Mouse (Mus musculus) ES-Bruce4 (cell line): Measurements from ENCODE around the gene Zscan20. TPM values are rescaled to one million over a fixed set of nuclear protein-coding genes. Genes with fewer than 3 reads are reported as not detected.

Source experiments
- H3K27ac ChIP-seq: 2 replicates; pipeline ENCODE4 v1.5.1; 2012; ENCODE audit warnings: low read length, inconsistent platforms; ENCODE audit not compliant: insufficient read depth
- H3K27me3 ChIP-seq: 2 replicates; pipeline ENCODE4 v1.6.1; 2012; ENCODE audit warnings: mild to moderate bottlenecking, low read length, inconsistent platforms; ENCODE audit not compliant: control insufficient read depth, poor library complexity, insufficient read depth, severe bottlenecking
- H3K36me3 ChIP-seq: 2 replicates; pipeline ENCODE4 v1.6.1; 2012; ENCODE audit warnings: inconsistent platforms, mild to moderate bottlenecking, low read length, moderate library complexity; ENCODE audit not compliant: control insufficient read depth, poor library complexity, insufficient read depth, severe bottlenecking
- H3K4me1 ChIP-seq: one replicate; pipeline ENCODE4 v1.8.1; 2011; ENCODE audit warnings: low read length; ENCODE audit not compliant: control insufficient read depth, insufficient read depth
- H3K4me3 ChIP-seq: 2 replicates; pipeline ENCODE4 v1.5.1; 2011; ENCODE audit warnings: low read depth, mild to moderate bottlenecking, low read length
- H3K9ac ChIP-seq: 2 replicates; pipeline ENCODE4 v1.6.1; 2012; ENCODE audit warnings: low read depth, mild to moderate bottlenecking, inconsistent platforms; ENCODE audit not compliant: poor library complexity, severe bottlenecking
- H3K9me3 ChIP-seq: replicated peaks from 2 replicates; pipeline ENCODE4 v1.6.1; 2012; ENCODE audit warnings: mild to moderate bottlenecking, low read length, inconsistent platforms; ENCODE audit not compliant: control insufficient read depth, poor library complexity, insufficient read depth, severe bottlenecking
- CTCF ChIP-seq: IDR thresholded peaks from one replicate; pipeline ENCODE4 v1.8.1; 2011; ENCODE audit warnings: low read depth, low read length
- EP300 ChIP-seq: IDR thresholded peaks from 2 replicates; pipeline ENCODE4 v1.6.1; 2011; ENCODE audit warnings: low read depth, low read length; ENCODE audit not compliant: insufficient read depth
- POLR2A ChIP-seq: IDR thresholded peaks from one replicate; pipeline ENCODE4 v1.8.1; 2011; ENCODE audit warnings: low read length; ENCODE audit not compliant: insufficient read depth
- polyA plus RNA-seq: library from polyadenylated mRNA; stranded (reverse); fragments of >200 nt; gene quantifications from 2 replicates; pipeline ENCODE4 v1.2.4, GENCODE M21; 2011; ENCODE audit warnings: low read depth; ENCODE audit not compliant: missing spikeins, insufficient read depth, insufficient read length

Gene Zscan20
- polyA plus RNA-seq, 1 experiment, result 6.1 TPM

- TF ChIP-seq EP300, result no peak
- no peak for TF ChIP-seq POLR2A
- no peak for TF ChIP-seq CTCF
- no peaks in the 10 kb centered on the region for H3K9me3 ChIP-seq
- no peaks in the 10 kb centered on the region for H3K36me3 ChIP-seq
- no peaks in the 10 kb centered on the region for H3K27me3 ChIP-seq
- no peak overlapping the region for H3K27ac ChIP-seq
- H3K9ac ChIP-seq, result no peak overlapping the region
- no peaks in the 10 kb centered on the region for H3K4me1 ChIP-seq
- H3K4me3 ChIP-seq, result no peak overlapping the region
Observed at GRCm38 (mm10) chr4:128648567-128649255, 38.8 kb upstream of the Zscan20 start.

- H3K9me3 ChIP-seq, result no peaks in the 10 kb centered on the region
- no peaks in the 10 kb centered on the region for H3K27me3 ChIP-seq
- no peak overlapping the region for H3K9ac ChIP-seq
- H3K36me3 ChIP-seq, result no peaks in the 10 kb centered on the region
- no peak overlapping the region for H3K4me3 ChIP-seq
- H3K4me1 ChIP-seq, result no peaks in the 10 kb centered on the region
- TF ChIP-seq EP300 (no peak), CTCF (no peak)
- no peak overlapping the region for H3K27ac ChIP-seq
Observed at GRCm38 (mm10) chr4:128646762-128647161, 36.9 kb upstream of the Zscan20 start.

- no peak overlapping the region for H3K9ac ChIP-seq
- H3K36me3 ChIP-seq, result no peaks in the 10 kb centered on the region
- H3K9me3 ChIP-seq, result no peaks in the 10 kb centered on the region
- H3K27me3 ChIP-seq, result no peaks in the 10 kb centered on the region
- H3K4me3 ChIP-seq, result no peak overlapping the region
- no peak overlapping the region for H3K27ac ChIP-seq
- H3K4me1 ChIP-seq, result no peaks in the 10 kb centered on the region
- no peak for TF ChIP-seq POLR2A
- TF ChIP-seq CTCF, result no peak
- TF ChIP-seq EP300, result no peak
Observed at GRCm38 (mm10) chr4:128645896-128646295, 36.0 kb upstream of the Zscan20 start.

GRCm38 (mm10) chr4:128641766-128642717 is 32.1 kb upstream of the Zscan20 start:
- H3K4me1 ChIP-seq, result peaks cover 2% of the 10 kb centered on the region
- no peak overlapping the region for H3K4me3 ChIP-seq
- H3K36me3 ChIP-seq, result no peaks in the 10 kb centered on the region
- no peaks in the 10 kb centered on the region for H3K9me3 ChIP-seq
- H3K27ac ChIP-seq, result no peak overlapping the region
- TF ChIP-seq POLR2A, result no peak
- no peak for TF ChIP-seq CTCF
- TF ChIP-seq EP300, result no peak
- no peaks in the 10 kb centered on the region for H3K27me3 ChIP-seq
- no peak overlapping the region for H3K9ac ChIP-seq

- no peak for TF ChIP-seq EP300
- TF ChIP-seq POLR2A, result no peak
- TF ChIP-seq CTCF, result no peak
- no peak overlapping the region for H3K27ac ChIP-seq
- H3K4me1 ChIP-seq, result peaks cover 7% of the 10 kb centered on the region
- H3K27me3 ChIP-seq, result no peaks in the 10 kb centered on the region
- H3K4me3 ChIP-seq, result no peak overlapping the region
- no peaks in the 10 kb centered on the region for H3K36me3 ChIP-seq
- H3K9ac ChIP-seq, result no peak overlapping the region
- no peaks in the 10 kb centered on the region for H3K9me3 ChIP-seq
Observed at GRCm38 (mm10) chr4:128638265-128638923, 28.5 kb upstream of the Zscan20 start.
